Mouse (Mus musculus): ENCODE measurements around the gene Arf3. TPM values are rescaled to one million over a fixed set of nuclear protein-coding genes. Genes with fewer than 3 reads are reported as not detected.
A peak's percentile ranks its signal among the peaks of the same experiment; 100 is the strongest.

Arf3 gene
- polyA plus RNA-seq, 1 experiment from 2014 or later: 22.4 TPM

DNA sequence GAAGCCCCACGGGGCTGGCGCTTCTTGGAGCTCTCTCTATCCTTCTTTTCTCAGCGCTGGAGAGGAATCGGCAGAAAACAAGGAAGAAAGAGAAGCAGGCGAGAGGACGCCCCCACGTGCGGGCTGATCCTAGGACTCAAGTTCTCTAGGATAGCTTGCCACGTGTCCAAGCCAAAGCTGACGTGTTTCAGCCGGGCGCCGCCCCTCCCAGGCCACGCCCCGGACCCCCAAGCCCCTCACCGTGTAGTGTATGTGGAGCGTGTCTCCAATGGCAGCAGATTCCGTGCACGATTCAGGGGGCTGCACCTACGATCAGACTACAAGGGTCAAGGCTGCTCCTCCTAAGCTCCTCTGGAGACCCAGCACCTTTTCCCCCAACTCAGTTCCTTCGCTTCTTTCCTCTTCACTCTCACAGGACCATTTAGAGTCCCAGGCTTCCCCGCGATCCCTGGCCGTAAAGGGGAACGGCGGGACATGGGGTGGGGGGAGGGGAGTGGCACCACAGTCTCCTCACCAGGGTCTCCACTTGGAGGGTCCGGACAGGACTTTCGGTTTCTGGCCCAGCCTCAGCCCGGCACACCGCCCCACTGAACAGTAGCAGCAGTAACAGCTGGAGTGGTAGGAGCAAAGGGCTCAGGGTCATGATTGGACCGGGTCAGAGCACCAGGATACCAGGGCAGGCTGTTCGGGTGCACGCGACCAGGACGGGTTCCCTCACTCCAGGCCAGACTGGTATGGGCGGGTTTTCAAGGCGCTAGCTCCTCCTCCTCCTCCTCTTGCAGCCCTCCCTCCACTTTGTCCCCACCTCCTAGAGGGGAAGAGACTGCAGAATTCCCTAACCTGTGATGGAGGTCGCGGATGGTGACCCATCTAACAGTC lies 35.3 kb downstream of the Arf3 start, which contains the start of gene Fkbp11:
Gene Fkbp11, minus strand, starts transcription at position 756 of the 879 bp plus-strand sequence.
- WGBS (ENCODE audit: insufficient replicate concordance): under 1% methylated on average over 39 of the region's 39 CpGs
- H3K27me3 ChIP-seq (replicated peaks): peaks cover 57% of the 10 kb centered on the region

DNA sequence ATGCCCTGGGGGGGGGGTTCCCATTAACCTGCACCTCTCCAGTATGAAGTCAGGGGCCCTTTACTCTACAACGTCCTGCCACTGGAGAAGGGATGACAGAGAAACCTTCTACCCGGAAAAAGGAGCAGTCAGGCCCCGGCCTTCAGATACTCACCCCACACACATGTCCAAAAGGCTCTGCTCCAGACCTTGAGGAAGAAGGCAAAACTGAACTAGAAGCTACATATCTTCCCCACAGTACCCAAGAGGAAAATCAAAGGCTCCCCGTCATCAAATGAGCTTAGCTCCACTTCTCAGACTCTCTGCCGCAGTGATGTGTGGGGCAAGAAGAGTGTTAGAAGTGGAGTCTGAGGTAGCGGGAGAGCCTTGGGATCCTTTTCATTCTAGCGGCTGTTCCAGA lies 36.3 kb downstream of the Arf3 start:
- Histone ChIP-seq H3K9me3 (replicated peaks) (no peaks in the 10 kb centered on the region), H3K27ac (no peak overlapping the region), H3K4me1 (peaks cover 42% of the 10 kb centered on the region), H3K27me3 (replicated peaks) (peaks cover 65% of the 10 kb centered on the region), H3K9ac (peak overlapping the region; percentile 70), H3K4me3 (peak overlapping the region; percentile 64), H3K36me3 (no peaks in the 10 kb centered on the region), H3K4me2 (peak overlapping the region; percentile 88)
- whole genome bisulfite sequencing (ENCODE audit: insufficient replicate concordance): 55% methylated on average over 7 of the region's 7 CpGs
- ATAC-seq: no peak

More for the DNA sequence above, 35.3 kb downstream of the Arf3 start, which contains the start of gene Fkbp11:
- Histone ChIP-seq H3K9me3 (replicated peaks) (no peaks in the 10 kb centered on the region), H3K36me3 (no peaks in the 10 kb centered on the region), H3K4me2 (peak within 1 kb of the TSS; percentile 88), H3K4me3 (peak within 1 kb of the TSS; percentile 64), H3K27ac (peak within 1 kb of the TSS; percentile 45), H3K4me1 (peaks cover 51% of the 10 kb centered on the region), H3K9ac (peak within 1 kb of the TSS; percentile 70)
- ATAC-seq: peak; percentile 75

DNA sequence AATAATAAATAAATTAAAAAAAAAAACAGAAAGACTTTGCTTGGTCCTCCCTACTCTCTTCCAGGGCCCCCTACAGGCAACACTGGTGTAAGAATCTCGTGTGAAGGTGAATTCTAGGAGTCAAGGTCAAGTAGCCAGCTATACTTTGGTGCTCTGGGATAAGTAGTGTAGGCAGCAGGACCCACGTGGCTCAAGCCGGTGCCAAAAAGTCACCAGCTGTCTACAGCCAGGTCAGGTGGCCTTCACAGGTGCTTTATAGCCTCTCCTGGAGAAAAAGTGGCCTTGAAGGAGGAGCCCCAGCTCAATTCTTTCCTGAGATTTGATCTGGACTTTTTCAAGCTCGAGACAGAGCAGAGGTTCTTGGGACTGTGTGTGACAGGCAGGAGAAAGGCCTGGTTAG lies 36.9 kb downstream of the Arf3 start:
- 64% methylated on average over 4 of the region's 4 CpGs for WGBS (ENCODE audit: insufficient replicate concordance)
- no peak overlapping the region for H3K27ac ChIP-seq
- no peak overlapping the region for H3K4me3 ChIP-seq
- peak overlapping the region; percentile 88 for H3K4me2 ChIP-seq
- no peak overlapping the region for H3K9ac ChIP-seq
- peaks cover 72% of the 10 kb centered on the region for H3K27me3 ChIP-seq (replicated peaks)
- H3K9me3 ChIP-seq (replicated peaks): no peaks in the 10 kb centered on the region
- ATAC-seq: no peak
- no peaks in the 10 kb centered on the region for H3K36me3 ChIP-seq
- peaks cover 42% of the 10 kb centered on the region for H3K4me1 ChIP-seq

DNA sequence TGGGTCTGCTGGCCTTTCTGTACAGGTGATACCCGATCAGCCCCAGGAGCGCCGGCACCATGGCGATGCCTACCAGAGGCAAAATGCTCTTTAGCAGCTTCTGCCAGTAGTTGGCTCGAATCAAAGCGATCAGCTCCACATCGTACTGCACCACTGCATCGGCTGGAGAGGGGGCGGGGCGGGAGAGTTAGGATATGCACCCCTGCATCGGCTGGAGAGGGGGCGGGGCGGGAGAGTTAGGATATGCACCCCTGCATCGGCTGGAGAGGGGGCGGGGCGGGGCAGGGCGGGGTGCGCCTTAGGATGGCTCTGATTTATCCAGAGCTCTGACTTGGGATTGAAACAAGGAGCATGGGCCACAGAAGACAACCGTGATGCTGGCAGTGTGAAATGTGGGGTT lies 38.6 kb downstream of the Arf3 start:
- H3K4me3 ChIP-seq: no peak overlapping the region

DNA sequence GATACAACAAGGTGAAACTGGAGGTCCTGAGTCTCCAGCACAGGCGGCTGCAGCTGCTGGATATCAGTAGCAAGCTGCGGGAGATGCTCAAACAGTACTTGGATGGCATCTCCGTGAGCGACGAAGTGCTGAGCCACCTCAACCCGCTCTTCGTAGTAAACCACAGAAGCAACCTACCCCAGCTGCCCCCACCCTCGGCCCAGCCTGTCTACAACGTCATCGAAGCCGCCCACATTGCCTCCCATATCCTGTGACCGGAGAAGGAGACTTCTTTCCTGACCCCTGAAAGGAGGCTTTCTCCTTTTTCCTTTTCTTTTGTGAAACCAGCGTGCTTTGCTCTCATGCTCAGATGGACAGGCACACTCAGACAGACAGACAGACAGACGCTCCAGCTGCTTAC lies 40.2 kb downstream of the Arf3 start:
- Histone ChIP-seq H3K4me1 (peaks cover 33% of the 10 kb centered on the region), H3K4me3 (no peak overlapping the region), H3K36me3 (no peaks in the 10 kb centered on the region), H3K4me2 (peak overlapping the region; percentile 17), H3K27ac (no peak overlapping the region), H3K9me3 (replicated peaks) (no peaks in the 10 kb centered on the region), H3K27me3 (replicated peaks) (peaks cover 66% of the 10 kb centered on the region), H3K9ac (no peak overlapping the region)
- 26% methylated on average over 14 of the region's 14 CpGs for WGBS (ENCODE audit: insufficient replicate concordance)
- no peak for ATAC-seq

More for the DNA sequence above, 38.6 kb downstream of the Arf3 start:
- Histone ChIP-seq H3K27me3 (replicated peaks) (peaks cover 74% of the 10 kb centered on the region), H3K36me3 (no peaks in the 10 kb centered on the region), H3K4me1 (peaks cover 39% of the 10 kb centered on the region), H3K4me2 (no peak overlapping the region), H3K9ac (no peak overlapping the region), H3K9me3 (replicated peaks) (no peaks in the 10 kb centered on the region), H3K27ac (no peak overlapping the region)
- WGBS (ENCODE audit: insufficient replicate concordance): 47% methylated on average over 19 of the region's 19 CpGs
- no peak for ATAC-seq

DNA sequence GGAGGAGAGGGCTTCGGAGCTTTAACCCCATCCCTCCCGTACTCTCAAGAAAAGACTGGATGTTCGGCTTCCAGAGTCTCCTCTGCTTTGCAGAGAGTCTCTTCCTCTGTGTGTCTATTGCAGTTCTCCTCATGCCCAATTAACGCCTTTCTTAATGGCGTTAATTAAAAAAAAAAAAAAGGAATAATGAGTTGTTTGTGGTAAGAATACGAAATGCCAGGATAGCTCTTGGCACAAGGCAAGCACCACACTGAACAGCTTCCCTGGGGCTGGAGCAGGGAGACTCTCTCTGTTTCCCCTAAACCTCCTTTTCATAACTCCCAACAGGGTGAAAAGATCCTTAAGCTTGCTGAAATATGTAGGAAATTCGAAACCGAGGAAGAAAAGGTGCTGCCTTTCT lies 40.8 kb downstream of the Arf3 start:
- Histone ChIP-seq H3K9me3 (replicated peaks) (no peaks in the 10 kb centered on the region), H3K36me3 (no peaks in the 10 kb centered on the region), H3K4me2 (no peak overlapping the region), H3K4me3 (no peak overlapping the region), H3K9ac (no peak overlapping the region), H3K4me1 (peaks cover 26% of the 10 kb centered on the region), H3K27ac (no peak overlapping the region), H3K27me3 (replicated peaks) (peaks cover 66% of the 10 kb centered on the region)
- ATAC-seq: no peak
- WGBS (ENCODE audit: insufficient replicate concordance): 74% methylated on average over 8 of the region's 8 CpGs

DNA sequence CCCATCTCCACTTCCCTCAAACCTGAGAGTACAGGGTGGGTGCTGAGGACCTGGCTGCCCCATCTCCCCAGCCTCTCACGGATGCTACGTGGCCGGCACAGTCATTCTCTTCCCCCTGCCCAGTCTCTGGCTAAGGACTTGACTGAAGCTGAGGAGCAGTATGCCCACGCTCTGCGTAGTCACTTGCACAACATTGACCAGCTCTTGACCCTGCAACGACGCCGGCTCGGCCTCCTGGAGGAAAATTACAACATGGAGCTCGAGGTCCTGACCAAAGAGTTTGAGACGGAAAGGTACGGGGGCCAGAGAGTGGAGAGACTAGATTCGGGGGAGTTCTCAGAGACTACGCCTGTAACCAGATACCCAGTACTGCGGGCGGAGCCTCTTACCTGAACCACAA lies 45.7 kb downstream of the Arf3 start:
- 56% methylated on average over 16 of the region's 16 CpGs for WGBS (ENCODE audit: insufficient replicate concordance)
- Histone ChIP-seq H3K36me3 (no peaks in the 10 kb centered on the region), H3K4me3 (no peak overlapping the region), H3K27ac (no peak overlapping the region), H3K9me3 (replicated peaks) (no peaks in the 10 kb centered on the region), H3K27me3 (replicated peaks) (peaks cover 35% of the 10 kb centered on the region), H3K4me2 (no peak overlapping the region), H3K9ac (no peak overlapping the region), H3K4me1 (no peaks in the 10 kb centered on the region)
- no peak for ATAC-seq

DNA sequence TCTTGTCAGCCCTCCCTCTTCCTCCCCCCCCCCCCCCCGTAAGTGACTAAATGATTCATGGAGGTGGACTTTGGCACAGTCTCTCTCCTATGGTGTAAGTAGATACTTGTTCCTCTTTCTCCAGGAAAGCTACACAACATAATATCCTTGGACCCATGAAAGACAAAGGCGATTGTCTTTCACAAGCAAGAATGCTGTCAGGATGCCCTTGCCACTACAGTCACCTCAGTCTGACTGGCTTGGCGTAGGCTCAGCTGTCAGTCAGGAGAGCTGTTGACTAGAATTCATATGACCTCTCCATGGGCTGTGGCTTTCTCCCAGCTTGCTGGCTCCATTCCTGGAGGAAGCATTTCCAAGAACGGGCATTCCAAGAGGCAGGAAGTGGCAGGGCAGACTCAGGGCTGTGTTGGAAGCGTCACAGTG lies 48.8 kb downstream of the Arf3 start:
- H3K4me3 ChIP-seq: no peak overlapping the region
- no peaks in the 10 kb centered on the region for H3K9me3 ChIP-seq (replicated peaks)
- H3K4me1 ChIP-seq: no peaks in the 10 kb centered on the region
- H3K9ac ChIP-seq: no peak overlapping the region
- H3K4me2 ChIP-seq: no peak overlapping the region
- ATAC-seq: no peak
- no peaks in the 10 kb centered on the region for H3K36me3 ChIP-seq
- H3K27ac ChIP-seq: no peak overlapping the region
- WGBS (ENCODE audit: insufficient replicate concordance): 59% methylated on average over 5 of the region's 5 CpGs
- peaks cover 27% of the 10 kb centered on the region for H3K27me3 ChIP-seq (replicated peaks)

DNA sequence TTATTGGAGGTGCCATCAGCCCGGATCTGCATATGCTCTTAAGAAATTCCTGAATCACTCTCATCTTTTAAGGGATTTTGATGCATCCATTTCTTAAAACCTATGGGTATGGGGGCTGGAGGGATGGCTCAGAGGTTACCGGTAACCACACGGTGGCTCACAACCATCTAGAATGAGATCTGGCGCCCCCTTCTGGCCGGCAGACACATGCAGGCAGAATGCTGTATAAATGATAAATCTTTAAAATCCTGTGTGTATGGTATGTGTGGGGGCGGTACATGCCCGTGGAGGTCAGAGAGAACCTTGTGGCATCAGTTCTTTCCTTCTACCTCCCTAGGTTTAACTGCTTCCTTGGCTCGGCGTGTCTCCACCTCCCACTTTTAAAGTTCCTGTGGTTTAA lies 52.6 kb downstream of the Arf3 start:
- Histone ChIP-seq H3K4me1 (peaks cover 6% of the 10 kb centered on the region; the same call in 1 of the 2 replicates), H3K9ac (no peak overlapping the region), H3K27me3 (replicated peaks) (peaks cover 42% of the 10 kb centered on the region), H3K27ac (no peak overlapping the region), H3K9me3 (replicated peaks) (no peaks in the 10 kb centered on the region), H3K4me3 (no peak overlapping the region), H3K36me3 (no peaks in the 10 kb centered on the region), H3K4me2 (no peak overlapping the region)
- ATAC-seq: no peak
- WGBS (ENCODE audit: insufficient replicate concordance): 14% methylated on average over 9 of the region's 9 CpGs

DNA sequence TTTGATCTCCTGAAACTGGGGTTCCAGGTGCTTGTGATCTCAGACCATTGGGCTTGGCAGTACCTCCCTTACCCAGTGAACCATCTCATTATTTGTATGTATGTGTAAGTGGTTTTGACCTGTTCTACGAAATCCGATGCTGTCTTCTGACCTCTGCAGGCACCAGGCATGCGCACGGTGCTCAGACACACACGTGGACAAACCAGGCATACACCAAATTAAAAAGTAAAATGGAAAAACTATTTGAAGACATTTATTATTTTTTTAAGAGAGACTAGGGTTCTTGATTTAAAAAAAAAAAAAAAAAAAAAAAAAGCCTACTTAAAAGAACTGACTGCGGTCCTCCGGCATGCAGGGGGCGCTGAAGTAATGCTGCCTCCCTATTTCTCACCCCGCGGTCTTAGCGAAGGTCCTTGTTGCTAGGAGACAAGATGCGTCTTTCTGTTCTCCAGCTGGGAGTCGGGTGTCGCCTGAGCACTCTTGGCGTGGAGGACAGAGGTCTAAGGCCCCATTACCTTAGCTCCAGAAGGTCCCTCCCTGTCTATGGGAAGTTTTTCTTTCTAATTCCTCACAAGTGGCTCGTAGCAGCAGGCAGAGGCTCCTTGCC lies 55.1 kb downstream of the Arf3 start, which contains the start of gene Ccdc65:
Gene Ccdc65, plus strand, starts transcription at position 442 of the 607 bp plus-strand sequence.
- no peak for ATAC-seq
- Histone ChIP-seq H3K27ac (no peak within 1 kb of the TSS), H3K36me3 (no peaks in the 10 kb centered on the region), H3K9ac (no peak within 1 kb of the TSS), H3K9me3 (replicated peaks) (no peaks in the 10 kb centered on the region), H3K4me2 (peak within 1 kb of the TSS; percentile 60), H3K4me1 (peaks cover 6% of the 10 kb centered on the region; the same call in 1 of the 2 replicates), H3K27me3 (replicated peaks) (peaks cover 66% of the 10 kb centered on the region), H3K4me3 (peak within 1 kb of the TSS; percentile 32)
- 18% methylated on average over 16 of the region's 16 CpGs for WGBS (ENCODE audit: insufficient replicate concordance)

DNA sequence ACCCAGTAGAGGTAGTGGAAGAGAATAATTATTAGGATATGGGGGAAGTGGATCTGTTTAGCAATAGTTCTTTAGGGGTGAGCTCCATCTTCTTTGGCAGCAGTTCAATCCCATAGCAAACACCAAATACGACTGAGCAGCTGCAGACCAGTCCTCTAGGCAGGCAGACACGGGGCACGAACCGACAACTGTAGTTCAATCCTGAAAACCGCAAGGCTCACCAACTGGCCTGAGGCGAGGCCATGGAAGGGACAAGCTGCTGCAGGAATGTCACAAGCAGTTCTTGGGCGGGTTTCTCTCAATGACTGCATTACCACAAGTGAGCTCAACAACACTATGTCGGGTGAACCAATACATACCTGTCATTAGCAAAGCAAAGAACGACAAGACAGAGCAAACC lies 58.7 kb downstream of the Arf3 start:
- no peak for ATAC-seq
- Histone ChIP-seq H3K27me3 (replicated peaks) (peaks cover 91% of the 10 kb centered on the region), H3K4me1 (peaks cover 10% of the 10 kb centered on the region; the same call in 1 of the 2 replicates), H3K4me3 (no peak overlapping the region), H3K36me3 (no peaks in the 10 kb centered on the region), H3K4me2 (no peak overlapping the region), H3K9me3 (replicated peaks) (no peaks in the 10 kb centered on the region), H3K9ac (no peak overlapping the region), H3K27ac (no peak overlapping the region)
- 42% methylated on average over 9 of the region's 9 CpGs for WGBS (ENCODE audit: insufficient replicate concordance)
